Mouse (Mus musculus): Measurements from ENCODE around the gene Cavin4. TPM values are rescaled to one million over a fixed set of nuclear protein-coding genes. Genes with fewer than 3 reads are reported as not detected.
A peak's percentile ranks its signal among the peaks of the same experiment; 100 is the strongest.

The Cavin4 gene
- polyA plus RNA-seq, 1 experiment from 2014 or later: 1.4 TPM

DNA sequence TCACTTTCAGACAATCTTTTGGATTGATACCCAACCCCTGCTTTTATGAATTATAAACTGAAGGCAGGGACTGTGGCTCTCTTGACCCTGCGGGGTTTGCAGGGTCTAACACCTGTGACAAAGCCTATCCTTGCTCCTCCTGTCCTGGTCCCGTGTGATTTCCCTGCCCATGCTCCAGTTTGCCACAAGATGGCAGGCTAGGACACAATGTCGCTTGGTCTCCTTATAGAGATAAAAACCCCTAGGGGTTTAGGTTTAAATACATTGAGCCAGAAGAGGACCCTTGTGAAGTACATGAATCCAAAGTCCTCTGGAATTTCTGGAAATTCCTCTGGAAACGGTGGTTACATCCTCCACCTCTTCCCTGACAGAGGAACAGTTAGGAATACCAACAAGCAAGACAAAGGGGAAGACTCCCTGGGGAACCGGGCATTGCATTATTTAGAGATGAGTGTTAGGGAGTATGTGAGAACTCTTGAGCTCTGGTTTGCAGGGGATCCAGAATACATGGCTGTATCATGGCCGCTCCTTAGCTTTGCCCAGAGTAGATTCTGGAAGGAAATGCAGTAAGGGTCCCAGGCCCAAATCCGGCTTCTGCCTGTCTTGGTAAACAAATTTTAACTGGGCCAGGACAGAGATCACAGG is 28.6 kb downstream of the Cavin4 start:
- peak; percentile 74 for ATAC-seq (replicated peaks; ENCODE audit: low FRiP score)
- 47% methylated on average over 7 of the region's 7 CpGs for WGBS

DNA sequence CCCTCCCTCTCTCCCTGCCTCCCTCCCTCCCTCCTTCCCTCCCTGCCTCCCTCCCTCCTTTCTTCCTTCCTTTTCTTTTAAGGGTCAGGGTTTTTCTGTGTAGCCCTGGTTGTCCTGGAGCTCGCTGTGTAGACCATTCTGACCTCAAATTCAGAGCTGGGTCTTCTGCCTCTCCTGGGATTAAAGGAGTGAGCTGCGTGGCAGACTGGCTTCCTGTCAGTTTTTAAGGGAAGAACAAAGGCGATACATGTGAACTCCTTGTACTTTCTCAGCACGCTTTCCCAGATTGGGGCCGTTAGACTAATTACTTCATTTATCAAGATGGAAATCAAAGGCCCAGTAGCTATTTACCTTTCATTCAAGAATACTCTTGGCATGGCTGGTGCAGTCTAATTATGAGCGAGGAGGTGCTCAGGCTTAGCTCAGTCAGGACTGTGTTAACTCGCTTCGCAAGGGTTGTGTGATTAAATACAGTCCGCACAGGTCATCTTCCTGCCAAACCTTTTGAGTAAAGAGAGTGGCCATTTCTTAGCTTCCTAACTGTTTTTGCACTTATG is 29.5 kb downstream of the Cavin4 start:
- Histone ChIP-seq H3K4me3 (replicated peaks) (no peak overlapping the region), H3K4me1 (peaks cover 6% of the 10 kb centered on the region; the same call in 1 of the 2 replicates), H3K27me3 (no peaks in the 10 kb centered on the region), H3K9me3 (replicated peaks) (no peaks in the 10 kb centered on the region), H3K4me2 (no peak overlapping the region), H3K36me3 (no peaks in the 10 kb centered on the region), H3K27ac (no peak overlapping the region), H3K9ac (no peak overlapping the region)
- ATAC-seq (replicated peaks; ENCODE audit: low FRiP score): no peak
- 47% methylated on average over 9 of the region's 9 CpGs for WGBS

More for the DNA sequence above, 28.6 kb downstream of the Cavin4 start:
- no peak overlapping the region for H3K9ac ChIP-seq
- H3K9me3 ChIP-seq (replicated peaks): no peaks in the 10 kb centered on the region
- H3K4me3 ChIP-seq (replicated peaks): no peak overlapping the region
- H3K27ac ChIP-seq: no peak overlapping the region
- no peak overlapping the region for H3K4me2 ChIP-seq
- H3K27me3 ChIP-seq: no peaks in the 10 kb centered on the region
- peaks cover 6% of the 10 kb centered on the region; the same call in 1 of the 2 replicates for H3K4me1 ChIP-seq
- H3K36me3 ChIP-seq: no peaks in the 10 kb centered on the region

DNA sequence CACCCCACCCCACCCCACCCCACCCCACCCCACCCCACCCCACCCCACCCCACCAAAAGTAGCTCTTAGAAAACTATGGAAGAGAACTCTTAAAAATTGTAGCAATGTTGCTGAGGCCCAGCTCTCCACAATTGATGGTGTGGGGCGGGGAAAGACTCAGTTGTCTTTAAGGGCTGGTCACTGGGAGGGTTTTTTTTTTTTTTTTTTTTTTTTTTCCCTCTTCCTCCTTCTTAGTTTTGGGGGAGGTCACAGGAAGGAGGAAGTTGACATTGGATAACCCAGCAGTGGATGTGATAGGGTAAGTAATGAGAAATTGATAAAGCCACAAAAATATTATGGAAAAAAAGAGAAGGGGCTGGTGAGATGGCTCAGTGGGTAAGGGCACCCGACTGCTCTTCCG is 33.4 kb downstream of the Cavin4 start:
- Histone ChIP-seq H3K27me3 (no peaks in the 10 kb centered on the region), H3K9ac (no peak overlapping the region), H3K4me3 (replicated peaks) (no peak overlapping the region), H3K36me3 (no peaks in the 10 kb centered on the region), H3K9me3 (replicated peaks) (no peaks in the 10 kb centered on the region), H3K27ac (no peak overlapping the region), H3K4me2 (no peak overlapping the region), H3K4me1 (peaks cover 4% of the 10 kb centered on the region; the same call in 1 of the 2 replicates)
- ATAC-seq (replicated peaks; ENCODE audit: low FRiP score): no peak
- WGBS: 81% methylated on average over 3 of the region's 3 CpGs

DNA sequence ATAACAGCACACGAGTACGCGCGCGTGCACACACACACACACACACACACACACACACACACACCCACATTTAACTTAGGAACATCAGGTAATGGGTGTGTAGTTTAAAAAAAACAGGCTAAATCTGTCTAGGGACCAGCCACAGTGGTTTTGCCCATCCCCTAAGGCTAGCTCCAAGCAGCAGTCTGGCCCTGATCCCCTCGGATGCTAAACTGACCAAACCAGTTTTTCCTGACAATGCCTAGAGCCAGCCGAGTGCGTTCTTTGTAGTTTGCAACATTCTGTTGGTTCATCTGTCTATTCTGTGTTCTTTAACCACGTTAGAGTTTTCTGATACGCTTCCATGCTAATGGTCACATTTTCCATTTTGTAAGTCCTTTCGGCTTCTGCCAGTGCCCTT is 34.0 kb downstream of the Cavin4 start:
- H3K27ac ChIP-seq: no peak overlapping the region
- H3K9ac ChIP-seq: no peak overlapping the region
- peaks cover 4% of the 10 kb centered on the region; the same call in 1 of the 2 replicates for H3K4me1 ChIP-seq
- no peak overlapping the region for H3K4me3 ChIP-seq (replicated peaks)
- H3K4me2 ChIP-seq: no peak overlapping the region
- no peak for ATAC-seq (replicated peaks; ENCODE audit: low FRiP score)
- WGBS: 56% methylated on average over 11 of the region's 11 CpGs
- H3K9me3 ChIP-seq (replicated peaks): no peaks in the 10 kb centered on the region
- no peaks in the 10 kb centered on the region for H3K27me3 ChIP-seq
- H3K36me3 ChIP-seq: no peaks in the 10 kb centered on the region

DNA sequence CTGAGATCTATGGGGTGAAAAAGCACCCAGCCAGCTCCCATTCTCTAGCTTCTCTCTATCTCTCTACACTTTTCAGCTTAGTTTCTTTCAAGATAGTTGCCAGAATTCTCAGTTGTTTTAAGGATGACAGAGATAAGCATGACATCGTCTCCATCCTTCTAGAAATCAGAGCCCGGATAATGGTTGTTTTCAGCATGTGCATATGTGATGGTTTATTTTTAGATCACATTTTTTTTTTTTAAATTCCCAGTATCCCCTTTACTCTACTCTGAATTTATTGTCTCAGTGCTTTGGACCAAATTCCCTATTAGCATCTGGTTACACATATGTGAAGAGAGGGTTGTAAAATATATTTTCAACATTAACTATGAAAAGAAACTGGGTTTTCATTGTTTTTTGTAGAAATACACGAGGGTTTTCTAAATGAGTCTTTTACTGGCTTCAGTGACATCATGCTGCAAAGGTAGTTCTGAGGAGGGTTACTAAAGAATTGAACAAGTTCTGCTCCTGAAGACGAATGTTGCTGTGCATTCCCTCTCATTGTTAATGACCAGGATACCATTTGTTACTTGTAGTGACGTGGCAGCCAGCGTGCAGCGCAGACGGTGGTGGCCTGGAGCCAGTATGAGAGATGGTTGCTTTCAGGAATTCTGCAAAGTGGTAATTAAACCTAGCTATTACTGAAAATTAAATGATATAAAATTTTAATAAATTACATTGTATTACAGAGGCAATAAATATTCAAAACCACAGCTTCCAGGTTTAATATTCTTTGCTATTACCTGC is 52.7 kb downstream of the Cavin4 start:
- Histone ChIP-seq H3K4me1 (no peaks in the 10 kb centered on the region), H3K27ac (no peak overlapping the region), H3K9ac (no peak overlapping the region), H3K36me3 (no peaks in the 10 kb centered on the region), H3K27me3 (no peaks in the 10 kb centered on the region), H3K4me2 (no peak overlapping the region), H3K9me3 (replicated peaks) (no peaks in the 10 kb centered on the region), H3K4me3 (replicated peaks) (no peak overlapping the region)
- 45% methylated on average over 8 of the region's 8 CpGs for WGBS
- no peak for ATAC-seq (replicated peaks; ENCODE audit: low FRiP score)

DNA sequence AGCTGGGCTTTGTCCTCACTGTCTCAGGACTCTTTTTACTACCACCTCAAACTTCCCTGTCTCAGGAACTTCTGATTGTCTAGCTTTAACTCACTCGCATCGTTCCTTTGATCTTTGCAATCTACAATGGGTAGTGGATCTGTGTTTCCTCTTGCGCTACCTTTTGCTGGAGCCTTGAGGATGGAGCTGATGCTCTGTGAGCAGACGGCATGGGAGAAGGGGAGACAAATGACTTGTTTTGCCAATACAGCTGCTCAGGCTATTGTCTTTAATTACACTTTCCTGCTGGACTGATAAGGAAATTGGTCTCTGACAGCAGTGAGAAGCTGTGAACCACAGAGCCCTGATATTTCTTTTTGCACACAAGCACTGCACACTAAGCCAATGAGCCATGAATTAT is 53.5 kb downstream of the Cavin4 start:
- WGBS: 31% methylated on average over 4 of the region's 4 CpGs
- H3K4me1 ChIP-seq: no peaks in the 10 kb centered on the region
- H3K4me3 ChIP-seq (replicated peaks): no peak overlapping the region
- no peak overlapping the region for H3K27ac ChIP-seq
- no peak overlapping the region for H3K9ac ChIP-seq
- no peaks in the 10 kb centered on the region for H3K9me3 ChIP-seq (replicated peaks)
- no peak for ATAC-seq (replicated peaks; ENCODE audit: low FRiP score)
- H3K4me2 ChIP-seq: no peak overlapping the region
- no peaks in the 10 kb centered on the region for H3K36me3 ChIP-seq
- H3K27me3 ChIP-seq: no peaks in the 10 kb centered on the region

Other genes starting within 250 kb of the Cavin4 start
- 56.9 and 57.1 TPM in 2 replicates for gene Tex10, start 190.1 kb upstream of the Cavin4 start, polyA plus RNA-seq (2015; fragmentation: Nextera tagmentation; extraction: Ambion mirVana)
- 31.9 and 33.4 TPM in 2 replicates for gene Msantd3, start 123.6 kb upstream of the Cavin4 start, polyA plus RNA-seq (2015; fragmentation: Nextera tagmentation; extraction: Ambion mirVana)
- 53.8 and 57.1 TPM in 2 replicates for gene Tmeff1, start 78.3 kb upstream of the Cavin4 start, polyA plus RNA-seq (2015; fragmentation: Nextera tagmentation; extraction: Ambion mirVana)

Measured in kidney, embryonic 15.5 days (tissue).